ENCODE assay signal across 33 mouse cellular contexts in genomic region chr11:17975581-17975980, GRCm38 (mm10).
"Had no signal": no experiment of that assay in that cellular context is flagged by ENCODE, and none has a peak within 500 bp of the region (broad histone marks: within the 10 kb centered on the region; RNA-seq: fewer than 3 reads in every experiment).

No protein-coding gene starts in this region.

- H3K27me3 ChIP-seq: limb, embryonic 12.5 days; limb, embryonic 13.5 days; limb, embryonic 15.5 days; liver, embryonic 12.5 days; liver, embryonic 13.5 days; liver, embryonic 15.5 days; lung, embryonic 15.5 days; megakaryocyte, embryonic 14.5 days; midbrain, embryonic 12.5 days; midbrain, embryonic 13.5 days; midbrain, embryonic 15.5 days; neural tube, embryonic 12.5 days; neural tube, embryonic 13.5 days had no signal

- ATAC-seq: liver, embryonic 12.5 days; liver, postnatal 0 days; lung, postnatal 0 days; midbrain, embryonic 13.5 days; midbrain, embryonic 15.5 days; midbrain, embryonic 16.5 days had no signal

- H3K4me3 ChIP-seq: limb, embryonic 10.5 days; limb, embryonic 12.5 days; limb, embryonic 13.5 days; limb, embryonic 15.5 days; liver, embryonic 12.5 days; liver, embryonic 13.5 days; liver, embryonic 15.5 days; lung, embryonic 15.5 days; megakaryocyte, embryonic 14.5 days; midbrain, embryonic 10.5 days; midbrain, embryonic 12.5 days; midbrain, embryonic 13.5 days; midbrain, embryonic 15.5 days; myocyte; neural tube, embryonic 12.5 days; neural tube, embryonic 13.5 days had no signal

- H3K4me1 ChIP-seq: limb, embryonic 10.5 days; limb, embryonic 12.5 days; limb, embryonic 13.5 days; limb, embryonic 15.5 days; liver, embryonic 12.5 days; liver, embryonic 13.5 days; liver, embryonic 15.5 days; lung, embryonic 15.5 days; megakaryocyte, embryonic 14.5 days; midbrain, embryonic 10.5 days; midbrain, embryonic 12.5 days; midbrain, embryonic 13.5 days; midbrain, embryonic 15.5 days; neural tube, embryonic 12.5 days; neural tube, embryonic 13.5 days had no signal

- H3K27ac ChIP-seq: limb, embryonic 10.5 days; limb, embryonic 12.5 days; limb, embryonic 13.5 days; limb, embryonic 15.5 days; liver, embryonic 12.5 days; liver, embryonic 13.5 days; liver, embryonic 14.5 days; liver, embryonic 15.5 days; lung, embryonic 15.5 days; macrophage; midbrain, embryonic 10.5 days; midbrain, embryonic 12.5 days; midbrain, embryonic 13.5 days; midbrain, embryonic 15.5 days; neural tube, embryonic 12.5 days; neural tube, embryonic 13.5 days had no signal

- H3K4me2 ChIP-seq: limb, embryonic 12.5 days; limb, embryonic 13.5 days; limb, embryonic 15.5 days; liver, embryonic 11.5 days; liver, embryonic 12.5 days; liver, embryonic 13.5 days; liver, embryonic 15.5 days; lung, embryonic 14.5 days; lung, embryonic 15.5 days; midbrain, embryonic 11.5 days; midbrain, embryonic 12.5 days; midbrain, embryonic 13.5 days; midbrain, embryonic 15.5 days; neural tube, embryonic 12.5 days; neural tube, embryonic 13.5 days had no signal

- H3K36me3 ChIP-seq: limb, embryonic 10.5 days; limb, embryonic 12.5 days; limb, embryonic 13.5 days; limb, embryonic 15.5 days; liver, embryonic 12.5 days; liver, embryonic 13.5 days; liver, embryonic 15.5 days; lung, embryonic 15.5 days; midbrain, embryonic 10.5 days; midbrain, embryonic 12.5 days; midbrain, embryonic 13.5 days; midbrain, embryonic 15.5 days; neural tube, embryonic 12.5 days; neural tube, embryonic 13.5 days had no signal

- DNase-seq: left cerebral cortex, postnatal 4 days; liver; liver, embryonic 13.5 days; liver, postnatal 0 days; lung, adult 18-20 months; lung, adult 2 months; lung, embryonic 14.5 days; lung, postnatal 10 days; lung, postnatal 14 days; lung, postnatal 36 days; lung, postnatal 4 days; midbrain, embryonic 14.5 days had no signal

- H3K9ac ChIP-seq: limb, embryonic 12.5 days; limb, embryonic 13.5 days; limb, embryonic 15.5 days; liver, embryonic 12.5 days; liver, embryonic 13.5 days; liver, embryonic 14.5 days; liver, embryonic 15.5 days; liver, postnatal 0 days; lung, embryonic 14.5 days; lung, embryonic 15.5 days; midbrain, embryonic 12.5 days; midbrain, embryonic 13.5 days; midbrain, embryonic 15.5 days; neural tube, embryonic 12.5 days; neural tube, embryonic 13.5 days had no signal

- H3K9me3 ChIP-seq: limb, embryonic 10.5 days; limb, embryonic 12.5 days; limb, embryonic 13.5 days; limb, embryonic 15.5 days; liver, embryonic 12.5 days; liver, embryonic 13.5 days; liver, embryonic 15.5 days; lung, embryonic 15.5 days; midbrain, embryonic 10.5 days; midbrain, embryonic 12.5 days; midbrain, embryonic 13.5 days; midbrain, embryonic 15.5 days; neural tube, embryonic 12.5 days; neural tube, embryonic 13.5 days had no signal
